Mouse (Mus musculus): ENCODE data around the gene Vps8. TPM values are rescaled to one million over a fixed set of nuclear protein-coding genes. Genes with fewer than 3 reads are reported as not detected.

Vps8 gene
- polyA plus RNA-seq, 1 experiment from 2014 or later = 25.4 TPM

- no peak overlapping the region for H3K9ac ChIP-seq (ENCODE audit: low read length)
- no peak overlapping the region for H3K4me2 ChIP-seq (ENCODE audit: low read depth, low read length)
- H3K4me1 ChIP-seq (ENCODE audit: control insufficient read depth, insufficient read depth, low read length) = peaks cover 12% of the 10 kb centered on the region; the same call in 1 of the 2 replicates
- no peaks in the 10 kb centered on the region for H3K27me3 ChIP-seq (ENCODE audit: control insufficient read depth, insufficient read depth, low read length)
- no peaks in the 10 kb centered on the region for H3K9me3 ChIP-seq (replicated peaks; ENCODE audit: control insufficient read depth, low read length)
- no peak overlapping the region for H3K27ac ChIP-seq (ENCODE audit: low read length)
- H3K4me3 ChIP-seq (ENCODE audit: low read length) = no peak overlapping the region
- peaks cover 6% of the 10 kb centered on the region for H3K36me3 ChIP-seq (ENCODE audit: control insufficient read depth, insufficient read depth)
- no peak for ATAC-seq (replicated peaks; ENCODE audit: extremely low read depth, insufficient read depth, low FRiP score)
- 81% methylated on average over 5 of the region's 5 CpGs for WGBS
These were observed 144.2 kb downstream of the Vps8 start for GRCm38 (mm10) chr16:21567093-21567492.

- no peak for ATAC-seq (replicated peaks; ENCODE audit: extremely low read depth, insufficient read depth, low FRiP score)
- Histone ChIP-seq H3K4me1 (ENCODE audit: control insufficient read depth, insufficient read depth, low read length) (no peaks in the 10 kb centered on the region), H3K27me3 (ENCODE audit: control insufficient read depth, insufficient read depth, low read length) (no peaks in the 10 kb centered on the region), H3K4me3 (ENCODE audit: low read length) (no peak overlapping the region), H3K9ac (ENCODE audit: low read length) (no peak overlapping the region), H3K36me3 (ENCODE audit: control insufficient read depth, insufficient read depth) (peaks cover 6% of the 10 kb centered on the region), H3K27ac (ENCODE audit: low read length) (no peak overlapping the region), H3K9me3 (replicated peaks; ENCODE audit: control insufficient read depth, low read length) (no peaks in the 10 kb centered on the region), H3K4me2 (ENCODE audit: low read depth, low read length) (no peak overlapping the region)
- 86% methylated on average over 7 of the region's 7 CpGs for WGBS
These were observed 147.0 kb downstream of the Vps8 start for GRCm38 (mm10) chr16:21569952-21570351.

GRCm38 (mm10) chr16:21570786-21571185 lies 147.9 kb downstream of the Vps8 start:
- no peaks in the 10 kb centered on the region for H3K4me1 ChIP-seq (ENCODE audit: control insufficient read depth, insufficient read depth, low read length)
- H3K4me3 ChIP-seq (ENCODE audit: low read length) = no peak overlapping the region
- H3K27me3 ChIP-seq (ENCODE audit: control insufficient read depth, insufficient read depth, low read length) = no peaks in the 10 kb centered on the region
- 87% methylated on average over 5 of the region's 5 CpGs for WGBS
- no peak for ATAC-seq (replicated peaks; ENCODE audit: extremely low read depth, insufficient read depth, low FRiP score)
- H3K9me3 ChIP-seq (replicated peaks; ENCODE audit: control insufficient read depth, low read length) = no peaks in the 10 kb centered on the region
- H3K27ac ChIP-seq (ENCODE audit: low read length) = no peak overlapping the region
- H3K9ac ChIP-seq (ENCODE audit: low read length) = no peak overlapping the region
- no peak overlapping the region for H3K4me2 ChIP-seq (ENCODE audit: low read depth, low read length)
- H3K36me3 ChIP-seq (ENCODE audit: control insufficient read depth, insufficient read depth) = peaks cover 4% of the 10 kb centered on the region

GRCm38 (mm10) chr16:21576000-21576420 lies 153.1 kb downstream of the Vps8 start:
- H3K4me3 ChIP-seq (ENCODE audit: low read length) = no peak overlapping the region
- no peaks in the 10 kb centered on the region for H3K4me1 ChIP-seq (ENCODE audit: control insufficient read depth, insufficient read depth, low read length)
- no peak for ATAC-seq (replicated peaks; ENCODE audit: extremely low read depth, insufficient read depth, low FRiP score)
- H3K9me3 ChIP-seq (replicated peaks; ENCODE audit: control insufficient read depth, low read length) = no peaks in the 10 kb centered on the region
- no peaks in the 10 kb centered on the region; the same call in 1 of the 2 replicates for H3K36me3 ChIP-seq (ENCODE audit: control insufficient read depth, insufficient read depth)
- WGBS = 69% methylated on average over 10 of the region's 10 CpGs
- no peak overlapping the region for H3K4me2 ChIP-seq (ENCODE audit: low read depth, low read length)
- H3K27ac ChIP-seq (ENCODE audit: low read length) = no peak overlapping the region
- H3K27me3 ChIP-seq (ENCODE audit: control insufficient read depth, insufficient read depth, low read length) = no peaks in the 10 kb centered on the region
- no peak overlapping the region for H3K9ac ChIP-seq (ENCODE audit: low read length)

GRCm38 (mm10) chr16:21589110-21589509 lies 166.2 kb downstream of the Vps8 start:
- Histone ChIP-seq H3K27ac (ENCODE audit: low read length) (no peak overlapping the region), H3K36me3 (ENCODE audit: control insufficient read depth, insufficient read depth) (no peaks in the 10 kb centered on the region), H3K4me1 (ENCODE audit: control insufficient read depth, insufficient read depth, low read length) (no peaks in the 10 kb centered on the region), H3K9me3 (replicated peaks; ENCODE audit: control insufficient read depth, low read length) (no peaks in the 10 kb centered on the region), H3K4me3 (ENCODE audit: low read length) (no peak overlapping the region), H3K9ac (ENCODE audit: low read length) (no peak overlapping the region), H3K4me2 (ENCODE audit: low read depth, low read length) (no peak overlapping the region), H3K27me3 (ENCODE audit: control insufficient read depth, insufficient read depth, low read length) (no peaks in the 10 kb centered on the region)
- ATAC-seq (replicated peaks; ENCODE audit: extremely low read depth, insufficient read depth, low FRiP score) = no peak
- 81% methylated on average over 6 of the region's 6 CpGs for WGBS

- WGBS = 43% methylated on average over 5 of the region's 5 CpGs
- Histone ChIP-seq H3K4me2 (ENCODE audit: low read depth, low read length) (no peak overlapping the region), H3K9ac (ENCODE audit: low read length) (no peak overlapping the region), H3K36me3 (ENCODE audit: control insufficient read depth, insufficient read depth) (no peaks in the 10 kb centered on the region), H3K4me1 (ENCODE audit: control insufficient read depth, insufficient read depth, low read length) (no peaks in the 10 kb centered on the region), H3K4me3 (ENCODE audit: low read length) (no peak overlapping the region), H3K27ac (ENCODE audit: low read length) (no peak overlapping the region), H3K27me3 (ENCODE audit: control insufficient read depth, insufficient read depth, low read length) (no peaks in the 10 kb centered on the region), H3K9me3 (replicated peaks; ENCODE audit: control insufficient read depth, low read length) (no peaks in the 10 kb centered on the region)
- ATAC-seq (replicated peaks; ENCODE audit: extremely low read depth, insufficient read depth, low FRiP score) = peak; percentile 80
These were observed 167.9 kb downstream of the Vps8 start for GRCm38 (mm10) chr16:21590806-21591205.

- 74% methylated on average over 2 of the region's 2 CpGs for WGBS
- H3K36me3 ChIP-seq (ENCODE audit: control insufficient read depth, insufficient read depth) = 0 out of 2 replicates have a peak, but pooled peaks cover 2% of the 10 kb centered on the region
- no peak overlapping the region for H3K9ac ChIP-seq (ENCODE audit: low read length)
- no peak overlapping the region for H3K4me2 ChIP-seq (ENCODE audit: low read depth, low read length)
- no peaks in the 10 kb centered on the region for H3K27me3 ChIP-seq (ENCODE audit: control insufficient read depth, insufficient read depth, low read length)
- H3K9me3 ChIP-seq (replicated peaks; ENCODE audit: control insufficient read depth, low read length) = no peaks in the 10 kb centered on the region
- H3K4me3 ChIP-seq (ENCODE audit: low read length) = no peak overlapping the region
- no peak overlapping the region for H3K27ac ChIP-seq (ENCODE audit: low read length)
- ATAC-seq (replicated peaks; ENCODE audit: extremely low read depth, insufficient read depth, low FRiP score) = no peak
- H3K4me1 ChIP-seq (ENCODE audit: control insufficient read depth, insufficient read depth, low read length) = no peaks in the 10 kb centered on the region
These were observed 168.6 kb downstream of the Vps8 start for GRCm38 (mm10) chr16:21591511-21591910.

- Histone ChIP-seq H3K4me1 (ENCODE audit: control insufficient read depth, insufficient read depth, low read length) (no peaks in the 10 kb centered on the region), H3K4me3 (ENCODE audit: low read length) (no peak overlapping the region), H3K36me3 (ENCODE audit: control insufficient read depth, insufficient read depth) (0 out of 2 replicates have a peak, but pooled peaks cover 2% of the 10 kb centered on the region), H3K9ac (ENCODE audit: low read length) (no peak overlapping the region), H3K9me3 (replicated peaks; ENCODE audit: control insufficient read depth, low read length) (no peaks in the 10 kb centered on the region), H3K4me2 (ENCODE audit: low read depth, low read length) (no peak overlapping the region), H3K27me3 (ENCODE audit: control insufficient read depth, insufficient read depth, low read length) (no peaks in the 10 kb centered on the region), H3K27ac (ENCODE audit: low read length) (no peak overlapping the region)
- no peak for ATAC-seq (replicated peaks; ENCODE audit: extremely low read depth, insufficient read depth, low FRiP score)
- WGBS = 74% methylated on average over 6 of the region's 6 CpGs
These were observed 172.6 kb downstream of the Vps8 start for GRCm38 (mm10) chr16:21595539-21595938.

GRCm38 (mm10) chr16:21604354-21604753 lies 181.4 kb downstream of the Vps8 start:
- Histone ChIP-seq H3K36me3 (ENCODE audit: control insufficient read depth, insufficient read depth) (no peaks in the 10 kb centered on the region), H3K4me1 (ENCODE audit: control insufficient read depth, insufficient read depth, low read length) (peaks cover 24% of the 10 kb centered on the region), H3K4me3 (ENCODE audit: low read length) (no peak overlapping the region), H3K27ac (ENCODE audit: low read length) (no peak overlapping the region), H3K4me2 (ENCODE audit: low read depth, low read length) (no peak overlapping the region), H3K9ac (ENCODE audit: low read length) (no peak overlapping the region), H3K9me3 (replicated peaks; ENCODE audit: control insufficient read depth, low read length) (no peaks in the 10 kb centered on the region), H3K27me3 (ENCODE audit: control insufficient read depth, insufficient read depth, low read length) (no peaks in the 10 kb centered on the region)
- no peak for ATAC-seq (replicated peaks; ENCODE audit: extremely low read depth, insufficient read depth, low FRiP score)
- 76% methylated on average over 6 of the region's 6 CpGs for WGBS

Data from heart, embryonic 16.5 days (tissue).